Mouse (Mus musculus) layer of hippocampus, adult 9-11 months (tissue): ENCODE results near the gene Col6a6.
"Not testable (repeated sequence)": the region's sequence is repeated elsewhere in the genome, so short reads cannot be mapped to it uniquely, and the experiment has no call there.

Experiments
- DNase-seq: peaks from one replicate; pipeline ENCODE4 v3.0.0; 2022

Col6a6 gene

GRCm38 (mm10) chr9:105827791-105828385, at the start of gene Col6a6:
Col6a6 (minus strand) TSS chr9:105828160.
- DNase-seq: no peak

- DNase-seq: no peak
Measured at GRCm38 (mm10) chr9:105876124-105876523, 48.2 kb upstream of the Col6a6 start.

GRCm38 (mm10) chr9:105871643-105872042, 43.7 kb upstream of the Col6a6 start:
- no peak for DNase-seq

GRCm38 (mm10) chr9:105857773-105858172, 29.8 kb upstream of the Col6a6 start:
- peak; percentile 31 for DNase-seq

- DNase-seq: no peak
Measured at GRCm38 (mm10) chr9:105852778-105853065, 24.8 kb upstream of the Col6a6 start.

- peak; percentile 5 for DNase-seq
Measured at GRCm38 (mm10) chr9:105852015-105852777, 24.2 kb upstream of the Col6a6 start.

- no peak for DNase-seq
Measured at GRCm38 (mm10) chr9:105851011-105851410, 23.1 kb upstream of the Col6a6 start.

- DNase-seq: no peak
Measured at GRCm38 (mm10) chr9:105848396-105848795, 20.4 kb upstream of the Col6a6 start.

- no peak for DNase-seq
Measured at GRCm38 (mm10) chr9:105847261-105847660, 19.3 kb upstream of the Col6a6 start.

- not testable (repeated sequence) for DNase-seq
Measured at GRCm38 (mm10) chr9:105841386-105841785, 13.4 kb upstream of the Col6a6 start.

- DNase-seq: no peak
Measured at GRCm38 (mm10) chr9:105839147-105839515, 11.2 kb upstream of the Col6a6 start.

- no peak for DNase-seq
Measured at GRCm38 (mm10) chr9:105838396-105839146, 10.6 kb upstream of the Col6a6 start.

GRCm38 (mm10) chr9:105835587-105835986, 7.6 kb upstream of the Col6a6 start:
- no peak for DNase-seq

GRCm38 (mm10) chr9:105834799-105835198, 6.8 kb upstream of the Col6a6 start:
- DNase-seq: no peak

- DNase-seq: no peak
Measured at GRCm38 (mm10) chr9:105831291-105831690, 3.3 kb upstream of the Col6a6 start.

GRCm38 (mm10) chr9:105827076-105827647, 798 bp downstream of the Col6a6 start:
- DNase-seq: no peak

GRCm38 (mm10) chr9:105820711-105821110, 7.2 kb downstream of the Col6a6 start:
- no peak for DNase-seq

- no peak for DNase-seq
Measured at GRCm38 (mm10) chr9:105819155-105819709, 8.7 kb downstream of the Col6a6 start.

GRCm38 (mm10) chr9:105814436-105814835, 13.5 kb downstream of the Col6a6 start:
- DNase-seq: no peak

GRCm38 (mm10) chr9:105811458-105811857, 16.5 kb downstream of the Col6a6 start:
- no peak for DNase-seq

GRCm38 (mm10) chr9:105808920-105809505, 18.9 kb downstream of the Col6a6 start:
- DNase-seq: no peak

GRCm38 (mm10) chr9:105803416-105803815, 24.5 kb downstream of the Col6a6 start:
- DNase-seq: no peak

GRCm38 (mm10) chr9:105801463-105801862, 26.5 kb downstream of the Col6a6 start:
- DNase-seq: no peak
